Mouse (Mus musculus) embryonic fibroblast, embryonic 13.5 days (primary cell): Measurements from ENCODE around the gene Pcgf6. TPM values are rescaled to one million over a fixed set of nuclear protein-coding genes. Genes with fewer than 3 reads are reported as not detected.

ENCODE experiments used
- H3K27ac ChIP-seq: 2 replicates; pipeline ENCODE4 v1.5.1; 2012; ENCODE audit warnings: low read length, control low read depth, inconsistent platforms; ENCODE audit not compliant: insufficient read depth
- H3K4me1 ChIP-seq: 2 replicates; pipeline ENCODE4 v1.6.1; 2011; ENCODE audit warnings: low read length; ENCODE audit not compliant: control insufficient read depth, insufficient read depth
- H3K4me3 ChIP-seq: 2 replicates; pipeline ENCODE4 v1.5.1; 2011; ENCODE audit warnings: mild to moderate bottlenecking, control low read depth, low read length; ENCODE audit not compliant: insufficient read depth
- CTCF ChIP-seq: IDR thresholded peaks from 2 replicates; pipeline ENCODE4 v1.5.1; 2011; ENCODE audit warnings: mild to moderate bottlenecking, control low read depth, low read length, moderate library complexity, borderline replicate concordance; ENCODE audit not compliant: insufficient read depth
- POLR2A ChIP-seq: IDR thresholded peaks from 2 replicates; pipeline ENCODE4 v1.6.1; 2011; ENCODE audit warnings: low read depth, mild to moderate bottlenecking, control low read depth, low read length, moderate library complexity
- polyA plus RNA-seq: library from polyadenylated mRNA; stranded (reverse); fragments of >200 nt; gene quantifications from 2 replicates; pipeline ENCODE4 v1.2.4, GENCODE M21; 2011; ENCODE audit warnings: low read depth; ENCODE audit not compliant: missing spikeins, insufficient read length

Pcgf6 gene
- polyA plus RNA-seq, result 13.3 and 18.4 TPM in 2 replicates

GRCm38 (mm10) chr19:47050271-47051032, at the start of gene Pcgf6:
Pcgf6 (minus strand) TSS chr19:47050906.
- TF ChIP-seq POLR2A, result peak; percentile 91
- no peak for TF ChIP-seq CTCF
- peak within 1 kb of the TSS; percentile 71 for H3K27ac ChIP-seq
- H3K4me3 ChIP-seq, result peak within 1 kb of the TSS; percentile 76
- no peaks in the 10 kb centered on the region for H3K4me1 ChIP-seq

GRCm38 (mm10) chr19:47090550-47091156, 39.9 kb upstream of the Pcgf6 start, which contains the start of the genes Usmg5 and Pdcd11:
Usmg5 (minus strand) TSS chr19:47090647.
Pdcd11 (plus strand) TSS chr19:47090768.
- peak within 1 kb of the TSS; percentile 97 for H3K4me3 ChIP-seq
- H3K27ac ChIP-seq, result peak within 1 kb of the TSS; percentile 34
- H3K4me1 ChIP-seq, result peaks cover 2% of the 10 kb centered on the region
- TF ChIP-seq CTCF, result no peak
- TF ChIP-seq POLR2A, result peak; percentile 96

- H3K4me1 ChIP-seq, result peaks cover 2% of the 10 kb centered on the region
- peak overlapping the region; percentile 92 for H3K4me3 ChIP-seq
- peak overlapping the region; percentile 34 for H3K27ac ChIP-seq
- TF ChIP-seq CTCF, result no peak
- TF ChIP-seq POLR2A, result no peak
Measured at GRCm38 (mm10) chr19:47089718-47090525, 39.2 kb upstream of the Pcgf6 start.

DNA sequence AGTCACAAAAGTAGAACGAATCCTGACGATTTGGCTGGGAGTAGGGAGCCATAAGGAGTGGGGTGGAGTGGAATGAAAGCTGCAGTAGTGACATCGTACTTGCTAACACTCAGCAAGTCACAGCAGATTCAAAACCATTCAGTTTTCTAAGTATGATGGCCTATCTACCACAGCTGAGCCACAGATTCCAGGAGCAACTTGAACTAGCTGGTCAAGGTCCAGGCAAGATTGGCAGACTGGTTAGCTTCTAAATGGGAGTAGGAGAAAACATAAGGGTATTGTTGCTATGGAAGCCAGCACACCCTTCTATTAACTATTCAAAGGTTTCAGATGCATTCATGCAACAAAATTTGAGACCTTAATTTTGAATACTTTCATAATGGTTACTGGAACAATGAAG, 37.5 kb upstream of the Pcgf6 start:
- no peak for TF ChIP-seq POLR2A
- no peak for TF ChIP-seq CTCF
- Histone ChIP-seq H3K27ac (no peak overlapping the region), H3K4me3 (no peak overlapping the region)

DNA sequence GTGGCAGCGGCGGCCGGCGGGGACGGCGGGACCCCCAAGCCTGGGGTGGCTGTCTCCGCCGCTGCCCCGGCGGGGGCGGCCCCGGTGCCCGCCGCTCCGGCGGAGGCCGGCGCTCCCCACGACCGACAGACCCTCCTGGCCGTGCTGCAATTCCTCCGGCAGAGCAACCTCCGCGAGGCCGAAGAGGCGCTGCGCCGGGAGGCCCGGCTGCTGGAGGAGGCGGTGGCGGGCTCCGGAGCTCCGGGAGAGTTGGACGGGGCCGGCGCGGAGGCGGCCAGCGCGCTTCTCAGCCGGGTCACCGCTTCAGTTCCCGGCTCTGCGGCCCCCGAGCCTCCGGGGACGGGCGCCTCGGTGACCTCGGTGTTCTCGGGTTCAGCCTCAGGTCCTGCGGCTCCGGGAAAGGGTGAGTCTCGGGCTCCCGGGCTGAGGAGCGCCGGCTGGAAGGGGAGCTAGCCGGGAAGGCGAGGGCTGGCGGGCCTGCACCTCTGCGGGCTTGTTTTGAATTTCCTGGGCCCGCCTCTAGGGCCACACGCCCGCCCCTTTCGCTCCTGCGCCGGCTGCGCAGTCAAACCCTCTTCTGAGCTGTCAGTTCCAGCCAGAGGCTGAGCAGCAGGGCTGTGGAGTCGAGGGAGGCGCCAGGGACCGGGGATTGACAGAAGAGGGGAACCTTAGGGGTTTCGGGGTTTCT, 17.4 kb upstream of the Pcgf6 start:
- no peak overlapping the region for H3K27ac ChIP-seq
- TF ChIP-seq CTCF, result no peak
- TF ChIP-seq POLR2A, result peak; percentile 49
- no peaks in the 10 kb centered on the region for H3K4me1 ChIP-seq
- H3K4me3 ChIP-seq, result peak overlapping the region; percentile 72

More for the DNA sequence above, 37.5 kb upstream of the Pcgf6 start:
- peaks cover 2% of the 10 kb centered on the region for H3K4me1 ChIP-seq

GRCm38 (mm10) chr19:47067096-47067882, 16.6 kb upstream of the Pcgf6 start, which contains the start of gene Taf5:
Taf5 (plus strand) TSS chr19:47067746.
- peak within 1 kb of the TSS; percentile 72 for H3K4me3 ChIP-seq
- H3K4me1 ChIP-seq, result no peaks in the 10 kb centered on the region
- TF ChIP-seq POLR2A, result peak; percentile 97
- no peak for TF ChIP-seq CTCF
- peak within 1 kb of the TSS; percentile 64 for H3K27ac ChIP-seq

- no peak for TF ChIP-seq CTCF
- no peak for TF ChIP-seq POLR2A
- no peak overlapping the region for H3K27ac ChIP-seq
Measured at GRCm38 (mm10) chr19:47065860-47066259, 15.2 kb upstream of the Pcgf6 start.

DNA sequence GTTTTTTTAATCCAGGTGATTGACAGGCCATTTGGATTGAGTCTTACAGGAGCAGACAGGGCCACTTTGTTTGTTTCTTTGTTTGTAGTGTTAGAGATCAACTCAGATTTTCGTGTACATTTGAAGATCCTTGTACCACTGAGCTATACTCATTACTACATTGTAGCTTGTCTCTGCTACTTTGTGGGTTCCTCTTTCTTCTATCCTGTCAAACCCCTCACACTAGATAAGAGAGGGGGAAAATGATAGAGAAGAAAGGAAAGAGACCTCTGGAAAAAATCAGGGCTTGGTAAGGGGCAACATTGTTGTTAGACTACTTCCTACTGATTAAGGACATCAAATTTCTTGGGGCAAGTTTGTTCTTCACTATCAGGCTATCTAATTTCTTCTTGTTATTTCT, 7.0 kb upstream of the Pcgf6 start:
- no peaks in the 10 kb centered on the region for H3K4me1 ChIP-seq
- no peak overlapping the region for H3K4me3 ChIP-seq
- H3K27ac ChIP-seq, result no peak overlapping the region
- TF ChIP-seq POLR2A, result no peak
- no peak for TF ChIP-seq CTCF

More at GRCm38 (mm10) chr19:47065860-47066259, 15.2 kb upstream of the Pcgf6 start:
- H3K4me1 ChIP-seq, result no peaks in the 10 kb centered on the region
- H3K4me3 ChIP-seq, result no peak overlapping the region

DNA sequence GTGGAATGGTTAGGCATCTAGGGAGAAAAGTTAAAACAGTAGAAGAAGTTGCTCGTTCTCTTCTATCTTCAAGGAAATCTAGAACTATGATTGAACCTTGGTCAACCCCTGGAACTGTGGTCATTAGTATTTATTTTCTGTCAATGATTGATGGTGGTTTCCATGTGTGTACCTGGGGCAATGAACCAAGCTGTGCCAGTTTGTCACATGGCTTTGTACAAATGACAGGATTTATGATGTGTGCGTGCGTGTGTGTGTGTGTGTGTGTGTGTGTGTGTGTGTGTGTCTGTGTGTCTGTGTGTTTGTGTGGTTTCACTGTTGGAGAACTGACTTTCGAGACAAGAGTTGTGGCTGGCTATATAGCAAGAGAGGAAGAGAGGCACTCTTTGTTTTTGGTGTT, 2.8 kb upstream of the Pcgf6 start:
- TF ChIP-seq POLR2A (no peak), CTCF (no peak)
- Histone ChIP-seq H3K4me1 (no peaks in the 10 kb centered on the region), H3K27ac (no peak overlapping the region), H3K4me3 (no peak overlapping the region)
